Mouse (Mus musculus) CH12.LX (cell line): ENCODE data around the gene Dock11.

Experiments
- CHD2 ChIP-seq: IDR thresholded peaks from 2 replicates; pipeline ENCODE4 v1.6.1; 2011; ENCODE audit warnings: low read length, improper control_type of control experiment
- POLR2AphosphoS2 ChIP-seq: IDR thresholded peaks from 2 replicates; pipeline ENCODE4 v1.6.1; 2011; ENCODE audit warnings: low read depth, low read length, improper control_type of control experiment

GRCm38 (mm10) chrX:35920096-35920607, 31.5 kb downstream of the Dock11 start:
- TF ChIP-seq CHD2: no peak
- TF ChIP-seq POLR2AphosphoS2: no peak
